Mouse (Mus musculus) neural tube, postnatal 0 days (tissue): ENCODE data around the gene Gm21863. TPM values are rescaled to one million over a fixed set of nuclear protein-coding genes. Genes with fewer than 3 reads are reported as not detected.

Experiments used
- polyA plus RNA-seq: library from polyadenylated mRNA; unstranded; fragments of >200 nt; fragmentation: Nextera tagmentation; extraction: Ambion mirVana; gene quantifications from 2 replicates; pipeline ENCODE4 v1.2.1, GENCODE M21; 2015

Gm21863 gene
- not detected in 2 replicates for polyA plus RNA-seq

DNA sequence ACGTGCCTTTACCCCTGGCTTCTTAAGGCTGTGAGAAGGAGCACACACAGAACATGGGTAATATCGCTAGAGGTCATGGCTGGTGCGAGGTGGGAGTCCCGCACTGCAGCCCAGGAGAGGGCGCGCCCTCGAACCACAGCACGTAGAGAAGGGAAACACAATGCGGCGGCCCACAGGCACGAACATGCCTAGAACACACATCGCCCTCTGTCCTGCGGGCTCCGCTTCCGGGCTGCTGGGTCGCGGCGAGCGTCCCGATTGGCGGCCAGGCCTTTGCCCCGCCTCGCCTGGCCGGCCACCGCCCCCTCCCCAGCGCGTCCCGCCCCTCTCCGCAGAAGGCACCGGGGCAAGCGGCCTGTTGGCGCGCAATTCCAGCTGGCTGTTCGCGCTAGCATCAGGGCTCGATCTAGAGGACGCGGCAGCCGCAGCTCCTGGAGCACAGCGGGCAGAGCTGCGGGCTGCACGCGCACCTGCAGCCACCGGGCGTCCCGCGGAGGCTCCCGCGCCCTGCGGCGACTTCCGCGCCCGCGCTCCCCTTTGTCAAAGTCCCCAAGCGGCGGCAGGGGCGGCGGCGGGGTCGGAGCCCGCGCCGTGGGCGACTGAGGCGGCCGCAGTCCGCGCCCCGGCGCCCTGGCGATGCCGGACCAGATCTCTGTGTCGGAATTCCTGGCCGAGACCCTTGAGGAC is at the start of gene Gm21863:
Gene Gm21863 (plus strand): TSS at position 637 of the 687 bp plus-strand sequence.

